Mouse (Mus musculus) effector memory CD4-positive, alpha-beta T cell, adult 7 months (primary cell): ENCODE data around the gene Sirt2. TPM values are rescaled to one million over a fixed set of nuclear protein-coding genes. Genes with fewer than 3 reads are reported as not detected.

Source experiments
- polyA plus RNA-seq: library from polyadenylated mRNA; unstranded; fragments of 100-300 nt; shearing (Covaris generic); gene quantifications from one replicate; pipeline ENCODE4 v1.2.1, GENCODE M21; 2017

Gene Sirt2
- polyA plus RNA-seq, result 78.1 TPM

GRCm38 (mm10) chr7:28766173-28766879 is at the start of gene Sirt2:
Gene Sirt2 (plus strand): TSS chr7:28766735.

GRCm38 (mm10) chr7:28741709-28742438 is 24.7 kb upstream of the Sirt2 start, which contains the start of the genes Mrps12 and Sars2:
Gene Mrps12 (minus strand): TSS chr7:28741820.
Gene Sars2 (plus strand): TSS chr7:28741992.

GRCm38 (mm10) chr7:28756079-28756478 is 10.5 kb upstream of the Sirt2 start, which contains the start of gene Ccer2:
Gene Ccer2 (plus strand): TSS chr7:28756174.

GRCm38 (mm10) chr7:28767462-28767965 is 979 bp downstream of the Sirt2 start, which contains the start of gene Nfkbib:
Gene Nfkbib (minus strand): TSS chr7:28767512.

GRCm38 (mm10) chr7:28788307-28789195 is 22.0 kb downstream of the Sirt2 start, which contains the start of gene Rinl:
Gene Rinl (plus strand): TSS chr7:28788969.

GRCm38 (mm10) chr7:28808221-28808941 is 41.8 kb downstream of the Sirt2 start, which contains the start of gene Hnrnpl:
Gene Hnrnpl (plus strand): TSS chr7:28808541.

GRCm38 (mm10) chr7:28824941-28825685 is 58.6 kb downstream of the Sirt2 start, which contains the start of gene Ech1:
Gene Ech1 (plus strand): TSS chr7:28825217.

GRCm38 (mm10) chr7:28833723-28834347 is 67.3 kb downstream of the Sirt2 start, which contains the start of gene Lgals4:
Gene Lgals4 (plus strand): TSS chr7:28833854.

Other genes with a start within 250 kb of the Sirt2 start
- gene Ifnl3, start 243.9 kb upstream of the Sirt2 start, polyA plus RNA-seq, result not detected
- gene Sycn, start 225.8 kb upstream of the Sirt2 start, polyA plus RNA-seq, result not detected
- gene Nccrp1, start 219.5 kb upstream of the Sirt2 start, polyA plus RNA-seq, result 4.0 TPM
- gene Samd4b, start 168.6 kb upstream of the Sirt2 start, polyA plus RNA-seq, result 72.4 TPM
- gene Pak4, start 168.6 kb upstream of the Sirt2 start, polyA plus RNA-seq, result 9.0 TPM
- not detected for gene Acp7, start 135.4 kb upstream of the Sirt2 start, polyA plus RNA-seq
- gene Fbxo27, start 73.9 kb upstream of the Sirt2 start, polyA plus RNA-seq, result 1.7 TPM
- 8.7 TPM for gene Fbxo17, start 49.9 kb upstream of the Sirt2 start, polyA plus RNA-seq
- 47.4 TPM for gene Mrps12, start 24.9 kb upstream of the Sirt2 start, polyA plus RNA-seq
- gene Sars2, start 24.7 kb upstream of the Sirt2 start, polyA plus RNA-seq, result 19.0 TPM
- gene Ccer2, start 10.6 kb upstream of the Sirt2 start, polyA plus RNA-seq, result not detected
- 304 TPM for gene Nfkbib, start 777 bp downstream of the Sirt2 start, polyA plus RNA-seq
- gene Rinl, start 22.2 kb downstream of the Sirt2 start, polyA plus RNA-seq, result 310 TPM
- gene Hnrnpl, start 41.8 kb downstream of the Sirt2 start, polyA plus RNA-seq, result 269 TPM
- 157 TPM for gene Ech1, start 58.5 kb downstream of the Sirt2 start, polyA plus RNA-seq
- gene Lgals4, start 67.1 kb downstream of the Sirt2 start, polyA plus RNA-seq, result 22.2 TPM
- 2.3 TPM for gene Lgals7, start 97.1 kb downstream of the Sirt2 start, polyA plus RNA-seq
- 0.17 TPM for gene Capn12, start 114.7 kb downstream of the Sirt2 start, polyA plus RNA-seq
- gene Actn4, start 195.6 kb downstream of the Sirt2 start, polyA plus RNA-seq, result 261 TPM
- 289 TPM for gene Eif3k, start 215.1 kb downstream of the Sirt2 start, polyA plus RNA-seq
- gene Map4k1, start 215.3 kb downstream of the Sirt2 start, polyA plus RNA-seq, result 128 TPM